Mouse (Mus musculus): ENCODE data around the gene Cep128. TPM values are rescaled to one million over a fixed set of nuclear protein-coding genes. Genes with fewer than 3 reads are reported as not detected.

Cep128 gene
- polyA plus RNA-seq (2015; fragmentation: Nextera tagmentation; extraction: Ambion mirVana) = 3.2 and 3.9 TPM in 2 replicates

GRCm38 (mm10) chr12:91384281-91385017 lies at the start of gene Cep128, which contains the start of gene Tshr:
Cep128 (minus strand) TSS chr12:91384409.
Tshr (plus strand) TSS chr12:91384563.

Small RNA genes within 50 kb of the gene (microRNA-seq; reads per million reads assigned to microRNA genes)
- gene Gm44370 (ENCODE audit: borderline replicate concordance, insufficient number of aligned reads) = not detected

Other genes starting within 250 kb of the Cep128 start
- 0.26 and 0.77 TPM in 2 replicates for gene Tshr, start 154 bp upstream of the Cep128 start, polyA plus RNA-seq (2015; fragmentation: Nextera tagmentation; extraction: Ambion mirVana)
- gene Gtf2a1, start 206.1 kb upstream of the Cep128 start, polyA plus RNA-seq (2015; fragmentation: Nextera tagmentation; extraction: Ambion mirVana) = 16.6 and 20.0 TPM in 2 replicates

All from adrenal gland, postnatal 0 days (tissue).